Mouse (Mus musculus): ENCODE measurements around the gene Fam83c.

Gene Fam83c

DNA sequence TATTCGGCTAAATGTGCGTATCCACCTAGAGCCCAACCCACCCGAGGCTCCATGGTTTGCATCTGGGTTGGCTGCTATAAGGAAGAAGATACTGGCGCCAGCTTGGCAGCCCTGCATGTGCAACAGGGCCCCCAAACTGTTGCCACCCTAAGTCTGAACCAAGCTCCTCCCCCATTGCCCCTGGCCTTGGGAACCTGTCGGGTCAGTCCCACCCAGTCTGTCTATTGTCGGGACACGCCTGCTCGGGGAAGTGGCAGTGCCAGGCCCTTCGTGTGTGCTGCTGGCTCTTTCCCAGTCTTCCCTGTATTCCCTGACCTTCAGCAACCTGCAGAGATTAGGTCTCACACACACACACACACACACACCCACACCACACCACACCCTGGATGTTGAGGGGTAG, at the start of gene Fam83c:
TSS of gene Fam83c (minus strand) at position 123 of the 400 bp plus-strand sequence.
- ChIA-PET CTCF (interaction anchor here in 3 of 4 experiments (0.5 to 3.6 kb wide), 4 partner anchors 15 to 599 kb away, joined by 3 to 18 read pairs (median 4); partner anchors contain the start of genes BC029722 (in 1 of the 3), Dynlrb1 (in 1 of the 3) and Gdf5 (in 1 of the 3)), POLR2A (interaction anchor here in 1 of 4 experiments (0.5 to 3.4 kb wide), 7 partner anchors 7 to 252 kb away, joined by 3 to 9 read pairs (median 5); partner anchors contain the start of genes BC029722, Cep250 and Eif6)

DNA sequence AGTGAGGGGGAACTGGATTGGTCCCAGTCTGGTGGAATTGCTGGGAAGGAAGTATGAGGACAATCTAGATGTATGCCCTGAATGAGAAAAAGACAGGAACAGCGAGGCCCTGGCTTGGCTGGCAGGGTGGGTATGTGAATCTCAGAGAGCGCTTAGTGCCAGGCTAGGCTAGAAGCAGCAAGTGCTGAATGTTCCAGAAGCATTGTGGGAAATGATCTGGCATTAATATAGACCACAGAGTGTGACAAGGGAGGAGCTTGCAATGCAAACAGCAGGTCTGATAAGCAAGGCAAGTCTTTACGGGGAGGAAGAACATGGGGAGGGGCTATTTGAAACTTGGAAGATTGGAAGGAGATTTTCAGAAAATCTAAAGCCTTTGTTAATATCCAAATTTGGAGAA, 47.4 kb upstream of the Fam83c start:
- ChIA-PET CTCF (interaction anchor here in 2 of 4 experiments (0.5 to 1.2 kb wide), 2 partner anchors 64 to 1176 kb away, joined by 5 to 6 read pairs; no protein-coding TSS in a partner anchor), POLR2A (interaction anchor here in 3 of 4 experiments (0.9 to 2.3 kb wide), 7 partner anchors 13 to 46 kb away, joined by 3 to 8 read pairs (median 4); no protein-coding TSS in a partner anchor)

- CTCF ChIA-PET: interaction anchor here in 3 of 4 experiments (0.6 to 0.7 kb wide), 3 partner anchors 61 to 1152 kb away, joined by 3 read pairs; partner anchors contain the start of gene Gm15557 (in 1 of the 3)
- POLR2A ChIA-PET: interaction anchor here in 2 of 4 experiments (0.7 to 1.4 kb wide), 5 partner anchors 15 to 149 kb away, joined by 3 to 5 read pairs (median 3); partner anchors contain the start of gene Cep250 (in 1 of the 2)
Measured at GRCm38 (mm10) chr2:155878964-155879876, 44.6 kb upstream of the Fam83c start.

GRCm38 (mm10) chr2:155873636-155874035, 39.0 kb upstream of the Fam83c start:
- CTCF ChIA-PET: interaction anchor here in 1 of 4 experiments (1.4 kb wide), 1 partner anchor 10 kb away, joined by 4 read pairs; no protein-coding TSS in a partner anchor
- POLR2A ChIA-PET: interaction anchor here in 2 of 4 experiments (0.6 to 2.2 kb wide), 8 partner anchors 9 to 823 kb away, joined by 3 to 6 read pairs (median 4); no protein-coding TSS in a partner anchor

- POLR2A ChIA-PET: interaction anchor here in 2 of 4 experiments (0.6 to 2.2 kb wide), 9 partner anchors 8 to 111 kb away, joined by 3 to 6 read pairs (median 3); no protein-coding TSS in a partner anchor
- CTCF ChIA-PET: interaction anchor here in 1 of 4 experiments (1.4 kb wide), 1 partner anchor 10 kb away, joined by 4 read pairs; no protein-coding TSS in a partner anchor
Measured at GRCm38 (mm10) chr2:155872930-155873507, 38.4 kb upstream of the Fam83c start.

GRCm38 (mm10) chr2:155872486-155872885, 37.8 kb upstream of the Fam83c start:
- POLR2A ChIA-PET: interaction anchor here in 2 of 4 experiments (0.5 to 2.2 kb wide), 7 partner anchors 10 to 553 kb away, joined by 3 to 6 read pairs (median 4); no protein-coding TSS in a partner anchor

DNA sequence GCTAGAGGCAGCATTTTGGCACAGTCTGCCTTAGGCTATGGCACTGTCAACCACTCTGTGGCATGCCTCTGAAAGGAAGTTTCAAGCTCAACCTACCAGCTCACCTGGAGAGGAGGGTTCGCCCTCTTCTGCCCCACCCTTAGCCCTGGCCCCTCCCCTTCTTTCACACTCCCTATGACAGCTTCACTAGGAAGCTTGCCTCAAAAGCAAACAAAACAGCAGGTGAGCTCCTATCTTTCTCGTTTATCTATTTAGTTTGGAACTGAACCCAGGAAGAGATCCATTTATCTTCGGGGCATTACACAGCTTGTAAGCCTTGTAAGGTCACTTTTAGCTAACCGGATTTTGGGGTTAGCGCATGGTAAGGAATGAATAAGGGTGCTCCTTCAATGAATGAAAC, 35.1 kb upstream of the Fam83c start:
- ChIA-PET CTCF (interaction anchor here in 1 of 4 experiments (0.7 kb wide), 1 partner anchor 54 kb away, joined by 6 read pairs; no protein-coding TSS in a partner anchor), POLR2A (interaction anchor here (0.6 to 2.0 kb wide), 6 partner anchors 13 to 77 kb away, joined by 3 to 6 read pairs (median 3); no protein-coding TSS in a partner anchor)

More at GRCm38 (mm10) chr2:155872486-155872885, 37.8 kb upstream of the Fam83c start:
- CTCF ChIA-PET: no interaction called here

- ChIA-PET CTCF (no interaction called here), POLR2A (interaction anchor here in 3 of 4 experiments (0.5 to 2.0 kb wide), 6 partner anchors 8 to 1213 kb away, joined by 3 to 6 read pairs (median 3); no protein-coding TSS in a partner anchor)
Measured at GRCm38 (mm10) chr2:155868320-155868719, 33.7 kb upstream of the Fam83c start.

- ChIA-PET CTCF (interaction anchor here in 2 of 4 experiments (0.5 to 1.4 kb wide), 2 partner anchors 12 to 83 kb away, joined by 3 to 5 read pairs; partner anchors contain the start of gene Gdf5 (in 1 of the 2)), POLR2A (interaction anchor here in 2 of 4 experiments (0.7 to 3.2 kb wide), 6 partner anchors 11 to 504 kb away, joined by 3 to 13 read pairs (median 4); partner anchors contain the start of gene Fam83c (in 1 of the 2))
Measured at GRCm38 (mm10) chr2:155863301-155863867, 28.7 kb upstream of the Fam83c start.

DNA sequence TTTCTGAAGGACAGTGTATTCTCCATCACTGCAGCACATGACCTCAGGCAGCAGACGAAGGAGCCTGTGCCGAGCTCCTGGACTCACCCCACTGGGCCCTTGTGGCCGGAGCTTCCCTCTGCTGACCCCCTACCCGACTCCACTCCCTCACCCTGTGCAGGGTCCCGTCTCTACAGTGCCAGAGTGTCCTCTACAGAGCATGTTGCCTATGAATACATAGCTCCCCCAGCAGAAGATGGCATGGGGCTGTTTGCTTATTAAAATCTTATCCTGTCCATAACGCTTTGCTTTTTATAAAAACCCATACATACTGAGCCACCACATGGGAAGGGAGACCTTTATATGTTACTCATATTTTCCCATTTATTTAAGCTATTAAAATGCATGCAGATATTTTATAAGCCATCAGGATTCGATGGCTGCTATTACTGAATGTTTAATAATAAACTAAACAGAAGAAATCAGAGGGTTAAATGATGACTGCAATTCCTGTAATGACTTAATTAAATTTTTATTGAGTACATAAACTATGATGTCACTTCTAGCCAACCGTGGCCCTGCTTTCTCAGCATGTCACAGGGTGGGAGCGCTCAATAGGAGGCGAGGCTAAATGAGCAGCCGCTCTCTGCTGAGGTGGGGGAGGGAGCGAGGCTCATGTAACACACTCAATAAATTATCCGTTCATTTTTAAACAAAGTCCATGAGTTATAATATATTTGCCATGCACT, 28.1 kb upstream of the Fam83c start:
- ChIA-PET CTCF (interaction anchor here in 2 of 4 experiments (0.5 to 0.6 kb wide), 3 partner anchors 12 to 38 kb away, joined by 3 to 4 read pairs (median 3); no protein-coding TSS in a partner anchor), POLR2A (interaction anchor here in 3 of 4 experiments (0.7 to 3.2 kb wide), 7 partner anchors 10 to 505 kb away, joined by 3 to 13 read pairs (median 4); no protein-coding TSS in a partner anchor)

- ChIA-PET CTCF (no interaction called here), POLR2A (interaction anchor here in 2 of 4 experiments (0.6 to 3.2 kb wide), 6 partner anchors 9 to 93 kb away, joined by 3 to 13 read pairs (median 4); no protein-coding TSS in a partner anchor)
Measured at GRCm38 (mm10) chr2:155861581-155861980, 26.9 kb upstream of the Fam83c start.

DNA sequence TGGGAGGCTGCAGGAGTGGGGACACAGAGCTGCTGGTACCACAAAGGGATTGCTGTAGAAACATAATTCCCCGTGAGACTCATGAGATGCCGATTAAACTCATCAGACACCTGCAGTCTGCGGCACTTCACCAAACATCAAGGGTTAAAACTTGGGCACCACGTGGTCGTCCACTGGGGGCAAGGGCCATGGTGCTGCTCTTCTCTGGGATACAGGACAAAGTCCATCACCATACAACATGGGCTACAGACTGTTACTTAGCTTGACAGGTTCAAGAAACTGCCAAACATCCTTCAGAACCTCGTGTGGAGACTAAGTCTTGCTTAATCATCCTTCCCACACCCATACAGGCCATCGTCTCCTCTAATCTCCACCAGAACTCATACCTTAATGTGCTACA, 25.4 kb upstream of the Fam83c start:
- CTCF ChIA-PET: no interaction called here
- POLR2A ChIA-PET: interaction anchor here in 1 of 4 experiments (3.2 kb wide), 1 partner anchor 8 kb away, joined by 13 read pairs; no protein-coding TSS in a partner anchor

- ChIA-PET CTCF (interaction anchor here in 2 of 4 experiments (0.5 to 1.0 kb wide), 3 partner anchors 93 to 151 kb away, joined by 3 to 8 read pairs (median 3); no protein-coding TSS in a partner anchor), POLR2A (interaction anchor here in 3 of 4 experiments (0.6 to 3.2 kb wide), 10 partner anchors 9 to 104 kb away, joined by 3 to 13 read pairs (median 3); partner anchors contain the start of genes Cep250 (in 2 of the 3) and Eif6 (in 1 of the 3))
Measured at GRCm38 (mm10) chr2:155852536-155852935, 17.9 kb upstream of the Fam83c start.

GRCm38 (mm10) chr2:155850120-155850519, 15.5 kb upstream of the Fam83c start:
- POLR2A ChIA-PET: interaction anchor here in 2 of 4 experiments (0.7 to 1.9 kb wide), 18 partner anchors 10 to 98 kb away, joined by 3 to 9 read pairs (median 4); partner anchors contain the start of genes BC029722 (in 2 of the 2), Eif6 (in 2 of the 2), Fam83c (in 1 of the 2) and Gm15557 (in 1 of the 2)

DNA sequence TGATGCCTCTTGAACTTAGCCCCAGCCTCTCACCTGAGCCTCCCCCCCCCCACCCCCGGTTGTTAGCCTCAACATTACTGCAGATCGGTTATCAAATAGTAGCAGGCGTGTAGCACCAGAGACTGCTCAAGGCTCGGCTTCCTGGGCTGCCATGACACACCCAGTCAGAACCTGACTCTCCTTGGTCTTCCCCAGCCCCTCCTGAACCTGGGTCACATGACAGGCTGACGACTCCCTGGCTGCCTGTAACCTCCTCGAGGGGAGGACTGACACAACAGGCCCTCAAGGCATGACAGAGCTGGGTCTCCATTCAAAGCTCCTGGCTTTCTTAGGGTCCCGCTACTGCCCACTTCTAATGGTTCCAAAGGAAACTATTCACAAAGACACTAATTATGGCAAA, 14.8 kb upstream of the Fam83c start:
- POLR2A ChIA-PET: interaction anchor here in 3 of 4 experiments (0.6 to 1.9 kb wide), 30 partner anchors 9 to 264 kb away, joined by 3 to 9 read pairs (median 4); partner anchors contain the start of genes BC029722 (in 2 of the 3), Eif6 (in 2 of the 3), Gm15557 (in 2 of the 3) and Fam83c (in 1 of the 3)
- CTCF ChIA-PET: interaction anchor here in 3 of 4 experiments (0.6 to 5.5 kb wide), 9 partner anchors 9 to 216 kb away, joined by 3 to 32 read pairs (median 4); partner anchors contain the start of genes Gdf5 (in 2 of the 3), Cep250 (in 1 of the 3), Fam83c (in 1 of the 3) and Trpc4ap (in 1 of the 3)

More at GRCm38 (mm10) chr2:155850120-155850519, 15.5 kb upstream of the Fam83c start:
- CTCF ChIA-PET: interaction anchor here in 3 of 4 experiments (0.5 to 5.5 kb wide), 4 partner anchors 16 to 648 kb away, joined by 3 to 32 read pairs (median 4); partner anchors contain the start of genes Fam83c (in 1 of the 3), Gdf5 (in 1 of the 3) and Trpc4ap (in 1 of the 3)

- ChIA-PET CTCF (interaction anchor here in 2 of 4 experiments (2.0 to 5.5 kb wide), 2 partner anchors 98 kb away, joined by 5 to 32 read pairs; partner anchors contain the start of gene Gdf5 (in 1 of the 2)), POLR2A (interaction anchor here in 1 of 4 experiments (0.9 to 1.6 kb wide), 5 partner anchors 22 to 55 kb away, joined by 3 to 6 read pairs (median 4); partner anchors contain the start of gene Eif6)
Measured at GRCm38 (mm10) chr2:155848291-155848690, 13.6 kb upstream of the Fam83c start.

All from embryonic stem cell, embryonic (primary cell).